Mouse (Mus musculus) heart, embryonic 16.5 days (tissue): ENCODE measurements around the gene Wnt16. TPM values are rescaled to one million over a fixed set of nuclear protein-coding genes. Genes with fewer than 3 reads are reported as not detected.

Experiments
- ATAC-seq: fragments of 200-750 bp; cut with Nextera tagmentation; replicated peaks from 2 replicates; pipeline ENCODE4 v1.8.0; 2017; ENCODE audit warnings: moderate number of reproducible peaks; ENCODE audit not compliant: insufficient read depth, low FRiP score; ENCODE audit errors: extremely low read depth
- H3K27ac ChIP-seq: fragments of 300-500 bp; sonication (generic); 2 replicates; pipeline ENCODE4 v1.5.1; 2014; ENCODE audit warnings: mild to moderate bottlenecking, low read length, control low read depth, moderate library complexity
- H3K27me3 ChIP-seq: fragments of 300-500 bp; sonication (generic); 2 replicates; pipeline ENCODE4 v1.6.1; 2014; ENCODE audit warnings: low read length, mixed read lengths; ENCODE audit not compliant: control insufficient read depth, insufficient read depth
- H3K36me3 ChIP-seq: fragments of 300-500 bp; sonication (generic); 2 replicates; pipeline ENCODE4 v1.6.1; 2014; ENCODE audit not compliant: control insufficient read depth, insufficient read depth
- H3K4me1 ChIP-seq: fragments of 300-500 bp; sonication (generic); 2 replicates; pipeline ENCODE4 v1.6.1; 2014; ENCODE audit warnings: low read length, mixed read lengths; ENCODE audit not compliant: control insufficient read depth, insufficient read depth
- H3K4me2 ChIP-seq: fragments of 300-500 bp; sonication (generic); 2 replicates; pipeline ENCODE4 v1.6.1; 2014; ENCODE audit warnings: low read depth, mild to moderate bottlenecking, control low read depth, low read length
- H3K4me3 ChIP-seq: fragments of 300-500 bp; sonication (generic); 2 replicates; pipeline ENCODE4 v1.5.1; 2014; ENCODE audit warnings: mild to moderate bottlenecking, control low read depth, low read length
- H3K9ac ChIP-seq: fragments of 300-500 bp; sonication (generic); 2 replicates; pipeline ENCODE4 v1.6.1; 2014; ENCODE audit warnings: low read length, control low read depth
- H3K9me3 ChIP-seq: fragments of 300-500 bp; sonication (generic); replicated peaks from 2 replicates; pipeline ENCODE4 v1.6.1; 2016; ENCODE audit warnings: low read length; ENCODE audit not compliant: control insufficient read depth
- WGBS: fragments of 180-500 bp; shearing (Covaris S2); extraction: QIAGEN DNeasy Blood & Tissue Kit; methylation state at CpG from one replicate; pipeline ENCODE4 v1.1.7; 2014; 5-methylcytosine and 5-hydroxymethylcytosine counted together
- polyA plus RNA-seq: library from polyadenylated mRNA; unstranded; fragments of >200 nt; fragmentation: Nextera tagmentation; extraction: Ambion mirVana; gene quantifications from 2 replicates; pipeline ENCODE4 v1.2.1, GENCODE M21; 2015

Wnt16 gene
- polyA plus RNA-seq, 1 experiment from 2014 or later: 1.2 TPM

DNA sequence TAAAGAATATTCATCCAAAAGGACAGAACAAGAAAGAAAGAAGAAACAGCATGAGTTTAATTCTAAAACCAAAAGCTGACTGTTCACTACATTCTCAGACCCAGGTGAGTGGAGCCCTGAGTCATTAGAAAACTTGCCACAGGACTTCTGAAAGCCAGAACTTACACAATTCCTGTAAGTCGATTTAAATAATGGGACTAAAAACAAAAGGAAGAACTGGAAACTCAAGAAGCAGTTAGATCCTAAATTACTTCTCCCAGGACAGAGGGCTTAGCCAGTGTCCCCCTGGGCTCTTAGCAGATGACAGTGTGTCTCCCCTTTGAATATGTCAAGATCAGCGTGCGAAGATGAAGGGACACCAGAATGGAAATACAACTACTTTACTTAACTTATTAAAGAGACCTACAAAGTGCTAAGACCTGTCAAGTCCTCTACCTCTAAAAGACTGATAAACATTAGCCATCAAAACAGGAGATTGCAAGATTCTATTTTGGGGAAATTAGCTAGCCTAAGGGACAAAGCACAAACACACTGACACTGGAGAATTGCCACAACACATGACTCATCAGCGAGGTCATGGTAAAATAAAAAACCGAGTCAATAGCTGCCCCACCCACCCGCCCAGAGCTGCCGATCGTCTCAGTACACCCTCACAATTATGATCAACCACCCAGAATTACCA, 18.0 kb upstream of the Wnt16 start:
- no peak overlapping the region for H3K9ac ChIP-seq
- H3K4me2 ChIP-seq: no peak overlapping the region
- H3K27ac ChIP-seq: no peak overlapping the region
- no peak for ATAC-seq
- WGBS: 45% methylated on average over 8 of the region's 8 CpGs
- H3K4me1 ChIP-seq: peaks cover 4% of the 10 kb centered on the region; the same call in 1 of the 2 replicates
- no peaks in the 10 kb centered on the region for H3K36me3 ChIP-seq
- no peak overlapping the region for H3K4me3 ChIP-seq
- no peaks in the 10 kb centered on the region for H3K27me3 ChIP-seq
- no peaks in the 10 kb centered on the region for H3K9me3 ChIP-seq

DNA sequence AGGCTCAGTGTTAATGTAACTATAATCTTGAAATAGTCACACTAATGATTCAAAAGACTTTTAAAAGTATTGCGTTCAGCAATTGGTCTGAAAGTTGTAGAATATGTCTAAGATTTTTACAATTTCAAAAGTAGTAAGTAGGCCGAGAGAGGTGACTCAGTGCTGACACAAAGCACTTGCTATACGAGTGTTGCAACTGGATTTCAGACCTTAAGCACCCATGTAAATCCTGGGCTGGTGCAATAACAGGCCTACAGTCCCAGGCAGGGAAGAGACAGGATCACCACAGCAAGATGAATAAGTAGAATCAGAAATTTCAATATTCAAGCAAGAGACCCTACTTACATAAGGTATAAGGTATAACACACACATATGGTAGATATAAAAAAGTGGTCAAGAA, 10.1 kb upstream of the Wnt16 start:
- no peak overlapping the region for H3K9ac ChIP-seq
- H3K36me3 ChIP-seq: no peaks in the 10 kb centered on the region
- ATAC-seq: no peak
- no peak overlapping the region for H3K4me3 ChIP-seq
- H3K4me2 ChIP-seq: no peak overlapping the region
- no peaks in the 10 kb centered on the region for H3K9me3 ChIP-seq
- no peak overlapping the region for H3K27ac ChIP-seq
- H3K4me1 ChIP-seq: 0 out of 2 replicates have a peak, but pooled peaks cover 3% of the 10 kb centered on the region
- H3K27me3 ChIP-seq: no peaks in the 10 kb centered on the region
- WGBS: 89% methylated on average over 3 of the region's 3 CpGs

DNA sequence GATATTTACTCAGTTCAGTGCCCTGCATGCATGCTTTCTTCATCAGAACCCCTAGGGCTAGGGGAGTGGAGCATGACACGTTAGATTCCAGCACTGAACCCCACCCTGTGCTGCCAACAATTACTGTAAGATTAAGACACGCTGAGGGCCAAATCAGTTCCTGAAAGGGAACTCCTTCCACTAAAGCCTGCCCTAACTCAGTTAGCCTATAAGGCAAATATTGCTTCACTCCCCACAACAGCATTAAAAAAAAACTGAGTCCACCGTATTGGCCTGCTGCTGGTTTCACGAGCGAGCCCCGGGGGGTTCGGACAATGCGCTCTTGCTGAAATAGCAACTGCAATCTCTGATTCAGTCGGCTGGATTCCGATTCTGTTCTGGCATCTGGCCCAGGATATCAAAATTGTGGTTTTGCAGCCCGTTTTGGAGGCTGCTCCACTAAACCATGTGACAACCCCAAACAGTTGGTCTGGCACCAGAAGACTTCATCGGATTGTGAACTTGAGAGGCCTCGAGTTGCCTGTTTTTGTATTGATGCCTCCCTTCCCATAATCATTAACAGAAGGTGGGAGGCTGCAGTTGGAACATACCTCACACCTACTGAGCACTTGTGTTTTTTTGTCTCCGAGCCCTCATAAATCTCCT, 7.7 kb upstream of the Wnt16 start:
- ATAC-seq: no peak
- H3K4me3 ChIP-seq: no peak overlapping the region

DNA sequence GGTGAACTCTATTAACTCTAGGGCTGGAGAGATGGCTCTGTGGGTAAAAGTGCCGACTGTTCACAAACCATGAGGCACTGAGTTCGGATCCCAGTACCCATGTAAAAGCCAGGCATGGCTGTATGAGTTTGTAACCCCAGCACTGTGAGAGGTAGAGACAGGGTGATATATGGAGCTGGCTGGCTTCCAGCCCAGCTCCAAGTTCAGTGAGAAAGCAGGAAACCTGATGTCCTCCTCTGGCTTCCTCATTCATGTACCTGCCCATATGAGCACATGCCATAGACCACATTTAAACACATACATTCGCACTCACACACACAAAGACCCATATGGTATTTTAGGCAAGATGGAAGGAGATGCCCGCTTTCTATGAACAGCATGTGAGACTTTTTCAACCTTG, 5.6 kb upstream of the Wnt16 start:
- Histone ChIP-seq H3K9me3 (no peaks in the 10 kb centered on the region), H3K4me2 (no peak overlapping the region), H3K9ac (no peak overlapping the region), H3K36me3 (no peaks in the 10 kb centered on the region), H3K4me3 (no peak overlapping the region), H3K4me1 (0 out of 2 replicates have a peak, but pooled peaks cover 3% of the 10 kb centered on the region), H3K27me3 (peaks cover 3% of the 10 kb centered on the region; the same call in 1 of the 2 replicates), H3K27ac (no peak overlapping the region)
- ATAC-seq: no peak
- 87% methylated on average over 4 of the region's 4 CpGs for WGBS

More for the DNA sequence above, 7.7 kb upstream of the Wnt16 start:
- H3K27me3 ChIP-seq: no peaks in the 10 kb centered on the region
- H3K9me3 ChIP-seq: no peaks in the 10 kb centered on the region
- 0 out of 2 replicates have a peak overlapping the region, but pooled peaks have one; percentile 13 for H3K4me2 ChIP-seq
- no peak overlapping the region for H3K9ac ChIP-seq
- H3K27ac ChIP-seq: no peak overlapping the region; the same call in 1 of the 2 replicates
- H3K4me1 ChIP-seq: 0 out of 2 replicates have a peak, but pooled peaks cover 3% of the 10 kb centered on the region
- no peaks in the 10 kb centered on the region for H3K36me3 ChIP-seq
- WGBS: 52% methylated on average over 14 of the region's 14 CpGs

GRCm38 (mm10) chr6:22288737-22289460, 872 bp downstream of the Wnt16 start:
- H3K27me3 ChIP-seq: peaks cover 32% of the 10 kb centered on the region
- peak overlapping the region; percentile 86 for H3K4me2 ChIP-seq
- WGBS: under 1% methylated on average over 38 of the region's 38 CpGs
- peaks cover 9% of the 10 kb centered on the region for H3K4me1 ChIP-seq
- no peak overlapping the region; the same call in 1 of the 2 replicates for H3K27ac ChIP-seq
- peak; percentile 37 for ATAC-seq
- peak overlapping the region; percentile 54 for H3K4me3 ChIP-seq
- peak overlapping the region; percentile 57 for H3K9ac ChIP-seq
- H3K36me3 ChIP-seq: no peaks in the 10 kb centered on the region
- no peaks in the 10 kb centered on the region for H3K9me3 ChIP-seq

- H3K27ac ChIP-seq: no peak overlapping the region
- H3K4me2 ChIP-seq: peak overlapping the region; percentile 86
- H3K9ac ChIP-seq: peak overlapping the region; percentile 57
- H3K9me3 ChIP-seq: no peaks in the 10 kb centered on the region
- peak overlapping the region; percentile 54 for H3K4me3 ChIP-seq
- no peak for ATAC-seq
- peaks cover 32% of the 10 kb centered on the region for H3K27me3 ChIP-seq
- H3K36me3 ChIP-seq: no peaks in the 10 kb centered on the region
- 6% methylated on average over 21 of the region's 21 CpGs for WGBS
- peaks cover 9% of the 10 kb centered on the region for H3K4me1 ChIP-seq
These were observed 1.5 kb downstream of the Wnt16 start for GRCm38 (mm10) chr6:22289461-22290021.

GRCm38 (mm10) chr6:22290790-22291189, 2.8 kb downstream of the Wnt16 start:
- peaks cover 32% of the 10 kb centered on the region for H3K27me3 ChIP-seq
- H3K4me2 ChIP-seq: no peak overlapping the region
- no peak overlapping the region for H3K4me3 ChIP-seq
- H3K27ac ChIP-seq: no peak overlapping the region
- no peaks in the 10 kb centered on the region for H3K36me3 ChIP-seq
- H3K9ac ChIP-seq: no peak overlapping the region
- H3K9me3 ChIP-seq: no peaks in the 10 kb centered on the region
- 80% methylated on average over 8 of the region's 8 CpGs for WGBS
- no peak for ATAC-seq
- peaks cover 9% of the 10 kb centered on the region for H3K4me1 ChIP-seq

- Histone ChIP-seq H3K4me3 (no peak overlapping the region), H3K4me2 (no peak overlapping the region), H3K4me1 (peaks cover 9% of the 10 kb centered on the region), H3K36me3 (no peaks in the 10 kb centered on the region), H3K27ac (no peak overlapping the region), H3K9ac (no peak overlapping the region), H3K9me3 (no peaks in the 10 kb centered on the region), H3K27me3 (peaks cover 29% of the 10 kb centered on the region)
- WGBS: 34% methylated on average over 4 of the region's 4 CpGs
- ATAC-seq: no peak
These were observed 4.0 kb downstream of the Wnt16 start for GRCm38 (mm10) chr6:22292056-22292455.
